Mouse (Mus musculus): ENCODE data around the gene Il11. TPM values are rescaled to one million over a fixed set of nuclear protein-coding genes. Genes with fewer than 3 reads are reported as not detected.
A peak's percentile ranks its signal among the peaks of the same experiment; 100 is the strongest.

Gene Il11
- total RNA-seq, 4 experiments from 2014 or later = 0.31 to 0.43 (median 0.37) TPM

GRCm38 (mm10) chr7:4743354-4743753 lies 39.3 kb downstream of the Il11 start:
- no peak for DNase-seq (ENCODE audit: low spot score in 2 of 2)

DNA sequence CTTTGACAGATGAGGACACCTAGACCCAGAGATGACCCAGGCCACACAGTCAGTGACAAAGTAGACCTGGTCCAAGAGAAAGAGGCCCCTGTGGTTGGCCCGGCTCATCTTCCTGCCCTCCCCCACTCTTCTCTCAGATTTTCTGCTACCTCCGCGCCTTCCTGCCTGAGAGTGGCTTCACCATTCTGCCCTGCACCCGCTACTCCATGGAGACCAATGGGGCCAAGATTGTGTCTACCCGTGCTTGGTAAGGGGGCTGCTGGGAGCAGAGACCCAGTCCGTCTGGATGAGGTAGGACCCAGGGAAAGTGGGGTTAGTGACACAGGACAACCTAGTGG lies 40.2 kb downstream of the Il11 start:
- no peak for DNase-seq (ENCODE audit: low spot score in 2 of 2)

- no peak for DNase-seq (ENCODE audit: low spot score in 2 of 2)
Measured at GRCm38 (mm10) chr7:4741672-4742481, 40.8 kb downstream of the Il11 start.

DNA sequence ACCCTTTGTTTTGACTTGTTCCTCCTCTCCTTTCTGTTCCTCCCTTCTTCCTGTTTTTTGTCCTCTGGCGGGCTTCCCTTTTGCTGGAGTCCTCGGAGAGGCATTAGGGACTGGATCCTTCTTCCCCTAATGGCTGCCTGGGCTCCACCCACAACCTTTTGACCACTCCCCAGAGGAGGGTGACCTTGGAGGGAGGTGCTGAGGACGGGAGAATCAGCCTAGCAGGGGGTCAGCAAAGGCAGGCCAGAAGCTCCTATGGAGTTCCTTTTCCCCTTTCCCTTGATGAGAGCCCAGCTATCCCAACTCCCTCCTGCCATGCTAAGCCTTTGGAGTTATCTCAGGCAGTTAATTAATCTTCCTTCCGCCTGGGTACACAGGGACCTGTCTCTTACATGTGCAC lies 41.5 kb downstream of the Il11 start:
- DNase-seq (ENCODE audit: low spot score in 2 of 2) = no peak

DNA sequence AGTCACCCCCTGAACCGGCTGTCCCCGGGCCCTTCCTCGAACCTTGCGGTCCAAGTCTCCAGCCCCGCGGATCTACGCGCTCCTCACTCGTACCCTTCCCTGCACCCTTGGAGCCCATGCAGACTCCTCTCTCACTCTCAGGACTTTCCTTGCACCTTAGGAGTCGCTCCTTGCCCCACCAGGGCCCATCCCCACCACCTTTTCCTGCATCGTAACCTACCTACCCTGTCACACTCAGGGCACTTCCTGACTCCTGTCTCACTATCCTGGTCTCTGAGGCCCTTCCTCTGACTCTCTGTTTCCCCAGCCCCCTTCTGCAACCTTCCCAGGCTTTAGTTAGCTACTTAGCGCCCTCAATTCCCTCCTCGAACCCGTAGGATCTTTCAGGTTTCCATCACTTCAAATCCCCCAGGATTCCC lies 42.3 kb downstream of the Il11 start:
- DNase-seq (ENCODE audit: low spot score in 2 of 2) = no peak

GRCm38 (mm10) chr7:4739544-4740275 lies 42.9 kb downstream of the Il11 start, which contains the start of gene Kmt5c:
TSS of gene Kmt5c (plus strand) at chr7:4740115.
- DNase-seq (ENCODE audit: low spot score in 2 of 2) = peak; percentile 99 to 100

DNA sequence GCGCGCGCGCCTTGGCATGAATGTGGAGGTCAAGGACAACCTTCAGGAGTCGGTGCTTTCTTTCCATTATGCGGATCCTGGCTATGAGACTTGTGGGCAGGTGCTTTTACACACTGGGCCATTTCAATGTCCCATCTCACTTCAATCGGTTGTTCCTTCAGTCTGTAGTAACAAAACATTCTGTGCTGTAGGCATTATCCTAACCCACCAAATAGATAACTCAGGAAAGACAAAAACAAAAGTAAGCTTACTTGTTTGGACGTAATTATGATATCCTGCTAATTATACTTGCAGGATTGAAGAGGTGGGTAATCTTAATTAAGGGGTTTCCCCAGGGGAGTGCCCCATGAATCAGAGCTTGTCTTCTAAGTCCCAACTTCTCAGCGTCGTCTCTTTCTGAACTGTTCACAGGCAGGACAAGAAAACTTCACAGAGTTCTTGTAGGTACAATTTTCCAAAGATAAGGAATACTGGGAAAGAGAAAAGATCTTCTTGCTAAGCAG lies 43.6 kb downstream of the Il11 start:
- no peak for DNase-seq (ENCODE audit: low spot score in 2 of 2)

DNA sequence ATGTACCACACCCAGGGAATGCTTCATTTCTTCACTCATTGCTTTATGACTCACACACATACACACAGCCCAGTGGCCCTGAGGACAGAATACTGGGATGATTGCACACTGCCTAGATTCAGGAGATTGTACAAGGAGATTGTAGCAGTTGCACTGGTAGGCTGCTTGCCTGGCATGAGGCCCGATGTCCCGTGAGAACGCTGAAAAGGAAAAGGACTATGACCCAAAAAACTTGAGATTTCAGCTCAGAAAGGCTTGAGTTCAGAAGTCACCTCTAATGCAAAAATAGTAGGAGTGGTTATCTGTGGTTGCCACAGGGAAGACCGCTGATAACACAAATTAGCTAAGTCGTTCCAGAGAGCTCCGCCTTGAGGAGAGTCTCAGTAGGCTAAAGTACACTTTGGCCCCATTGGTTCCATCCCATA lies 49.7 kb downstream of the Il11 start:
- DNase-seq (ENCODE audit: low spot score in 2 of 2) = no peak

DNA sequence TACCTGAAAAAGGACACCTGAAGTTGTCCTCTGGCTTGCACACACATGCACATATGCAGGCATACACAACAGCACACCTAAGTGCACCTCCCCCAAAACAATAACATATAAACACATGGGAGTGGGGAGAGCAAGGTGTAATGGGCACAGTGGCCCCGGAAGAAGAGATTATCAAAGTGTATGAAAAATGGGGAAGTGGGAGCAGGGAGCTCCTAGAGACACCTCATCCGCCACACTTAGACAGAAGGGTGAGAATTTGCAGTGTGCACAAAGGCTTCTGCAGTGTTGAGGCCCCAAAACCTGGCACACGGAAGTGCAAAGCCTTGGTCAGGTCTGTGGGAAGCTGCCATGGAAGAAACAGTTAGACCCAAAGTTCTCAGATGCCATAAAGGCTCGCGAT lies 51.6 kb downstream of the Il11 start:
- no peak for DNase-seq (ENCODE audit: low spot score in 2 of 2)

DNA sequence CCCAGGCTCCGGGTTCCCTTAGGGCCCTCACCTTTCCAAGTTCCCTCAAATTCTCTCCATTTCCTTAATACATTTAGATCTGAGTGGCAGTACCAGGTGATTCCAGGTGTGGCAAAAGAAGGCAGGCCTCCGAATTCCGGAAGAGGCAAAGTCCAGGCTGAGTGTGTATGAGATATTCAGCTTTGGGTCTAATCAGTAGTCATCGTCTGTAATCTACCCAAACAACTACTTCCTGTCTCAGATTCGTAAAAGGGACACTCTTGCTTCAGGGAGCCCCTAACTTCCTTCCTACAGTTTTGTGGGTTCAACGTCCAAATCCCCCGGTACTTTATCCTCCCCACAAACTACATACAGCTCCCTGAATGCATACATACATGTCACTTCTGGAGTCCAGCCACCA lies 57.5 kb downstream of the Il11 start, which contains the start of gene Tmem150b:
Tmem150b (minus strand) TSS at position 81 of the 400 bp plus-strand sequence.
- no peak for DNase-seq (ENCODE audit: low spot score in 2 of 2)

DNA sequence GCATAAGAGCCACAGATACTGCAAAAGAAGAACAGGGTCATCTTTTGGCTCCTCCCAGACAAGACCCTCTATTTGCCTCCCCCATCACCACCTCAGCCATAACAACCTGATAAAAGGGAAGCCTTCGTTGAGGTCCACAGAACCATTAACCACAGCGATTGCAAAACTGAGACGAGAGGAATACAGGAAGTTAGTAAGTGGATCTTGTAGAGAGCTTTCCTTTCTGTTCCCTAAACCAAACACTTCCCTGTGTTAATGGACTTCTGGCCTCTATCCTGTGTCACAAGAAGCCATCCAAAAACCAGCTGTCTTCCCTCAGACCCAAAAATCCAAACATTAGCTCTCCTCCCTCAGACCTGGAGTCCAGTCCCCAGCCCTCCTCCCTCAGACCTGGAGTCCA lies 58.3 kb downstream of the Il11 start:
- no peak for DNase-seq (ENCODE audit: low spot score in 2 of 2)

DNA sequence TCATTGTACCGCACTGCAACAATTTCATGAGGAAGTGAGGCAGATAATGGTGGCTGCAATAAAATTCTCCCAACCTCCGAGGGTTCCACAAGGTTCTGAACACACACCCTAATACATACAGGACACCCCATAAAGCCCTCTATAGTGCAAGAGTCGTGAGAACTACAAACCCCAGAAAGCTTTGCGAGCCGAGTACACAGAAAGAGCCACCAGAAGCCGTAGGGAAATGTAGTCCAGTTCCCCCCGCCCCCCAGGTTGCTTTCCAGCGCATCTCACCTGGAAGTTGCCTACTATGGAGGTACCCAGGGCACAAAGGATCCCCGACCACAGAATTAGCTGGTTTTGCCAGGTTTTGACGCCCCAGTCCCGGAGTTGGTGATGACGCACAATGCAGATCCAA lies 59.2 kb downstream of the Il11 start:
- DNase-seq (ENCODE audit: low spot score in 2 of 2) = no peak

Other genes starting within 250 kb of the Il11 start
- 100 to 1,000 TPM; 180 to 219 (median 211) TPM for gene Syt5, start 235.3 kb downstream of the Il11 start, total RNA-seq (2022)
- gene Ptprh, start 178.8 kb downstream of the Il11 start, total RNA-seq (2022) = under 1 TPM; 0.59 to 0.85 (median 0.67) TPM
- gene Tmem86b, start 151.4 kb downstream of the Il11 start, total RNA-seq (2022) = 10 to 100 TPM; 15.4 to 27.0 (median 20.7) TPM
- 100 to 1,000 TPM; 130 to 139 (median 134) TPM for gene Ppp6r1, start 123.8 kb downstream of the Il11 start, total RNA-seq (2022)
- gene Hspbp1, start 97.8 kb downstream of the Il11 start, total RNA-seq (2022) = 10 to 100 TPM; 76.4 to 91.2 (median 84.1) TPM
- gene Brsk1, start 92.3 kb downstream of the Il11 start, total RNA-seq (2022) = 100 to 1,000 TPM; 314 to 327 (median 325) TPM
- gene Tmem150b, start 57.6 kb downstream of the Il11 start, total RNA-seq (2022) = under 1 TPM in 2 of 4 experiments, not detected in 2; 0.27 to 0.36 TPM
- 10 to 100 TPM; 26.1 to 39.8 (median 33.0) TPM for gene Kmt5c, start 42.7 kb downstream of the Il11 start, total RNA-seq (2022)
- 10 to 100 TPM in 1 of 4 experiments, 1 to 10 TPM in 3; 6.0 to 13.0 (median 7.4) TPM for gene Cox6b2, start 29.8 kb downstream of the Il11 start, total RNA-seq (2022)
- gene Fam71e2, start 11.6 kb downstream of the Il11 start, total RNA-seq (2022) = not detected
- gene Tmem190, start 78 bp upstream of the Il11 start, total RNA-seq (2022) = not detected
- 1 to 10 TPM; 1.2 to 3.7 (median 2.0) TPM for gene Tmem238, start 6.8 kb upstream of the Il11 start, total RNA-seq (2022)
- gene Rpl28, start 10.0 kb upstream of the Il11 start, total RNA-seq (2022) = 100 to 1,000 TPM; 350 to 553 (median 418) TPM
- gene Ube2s, start 29.7 kb upstream of the Il11 start, total RNA-seq (2022) = 100 to 1,000 TPM; 113 to 119 (median 116) TPM
- gene Shisa7, start 61.8 kb upstream of the Il11 start, total RNA-seq (2022) = 100 to 1,000 TPM; 133 to 179 (median 153) TPM
- gene Isoc2b, start 87.4 kb upstream of the Il11 start, total RNA-seq (2022) = 1 to 10 TPM; 4.7 to 8.9 (median 6.9) TPM
- 10 to 100 TPM; 13.7 to 16.0 (median 14.2) TPM for gene Isoc2a, start 94.3 kb upstream of the Il11 start, total RNA-seq (2022)
- under 1 TPM; 0.29 to 0.77 (median 0.39) TPM for gene Gm36210, start 123.7 kb upstream of the Il11 start, total RNA-seq (2022)
- gene Zfp628, start 132.4 kb upstream of the Il11 start, total RNA-seq (2022) = 10 to 100 TPM; 13.0 to 15.3 (median 13.9) TPM
- gene Nat14, start 139.2 kb upstream of the Il11 start, total RNA-seq (2022) = 100 to 1,000 TPM in 2 of 4 experiments, 10 to 100 TPM in 2; 89.9 to 111 (median 102) TPM
- 1 to 10 TPM; 2.8 to 5.1 (median 4.2) TPM for gene Ssc5d, start 142.9 kb upstream of the Il11 start, total RNA-seq (2022)
- gene Sbk2, start 181.5 kb upstream of the Il11 start, total RNA-seq (2022) = 1 to 10 TPM in 1 of 4 experiments, under 1 TPM in 2, not detected in 1; 0.58 to 1.1 (median 0.90) TPM
- gene Sbk3, start 188.3 kb upstream of the Il11 start, total RNA-seq (2022) = 1 to 10 TPM in 2 of 4 experiments, under 1 TPM in 2; 0.71 to 1.1 (median 0.98) TPM
- 10 to 100 TPM; 23.2 to 32.9 (median 30.6) TPM for gene Zfp579, start 213.3 kb upstream of the Il11 start, total RNA-seq (2022)
- gene Zfp524, start 231.6 kb upstream of the Il11 start, total RNA-seq (2022) = 1 to 10 TPM; 6.0 to 8.0 (median 6.9) TPM
- 10 to 100 TPM; 20.7 to 25.3 (median 24.5) TPM for gene Fiz1, start 231.8 kb upstream of the Il11 start, total RNA-seq (2022)
- gene Gm44973, start 232.6 kb upstream of the Il11 start, total RNA-seq (2022) = not detected
- 10 to 100 TPM; 37.1 to 42.5 (median 38.5) TPM for gene Zfp865, start 237.5 kb upstream of the Il11 start, total RNA-seq (2022)
- gene Ccdc106, start 237.7 kb upstream of the Il11 start, total RNA-seq (2022) = 10 to 100 TPM; 45.2 to 65.9 (median 56.9) TPM